Mouse (Mus musculus): ENCODE results near the gene Cul5. TPM values are rescaled to one million over a fixed set of nuclear protein-coding genes. Genes with fewer than 3 reads are reported as not detected.

The Cul5 gene
- 36.7 and 38.8 TPM in 2 replicates for polyA plus RNA-seq (2015; fragmentation: Nextera tagmentation; extraction: Ambion mirVana)

- WGBS: 58% methylated on average over 5 of the region's 5 CpGs
- no peak for ATAC-seq (ENCODE audit: low FRiP score, low read depth)
These were observed at the start of gene Cul5 for GRCm38 (mm10) chr9:53669680-53670219. TSS of gene Cul5 (minus strand) at chr9:53670014.

GRCm38 (mm10) chr9:53705992-53706696, 36.3 kb upstream of the Cul5 start, which contains the start of gene Rab39:
TSS of gene Rab39 (minus strand) at chr9:53706232.
- H3K9ac ChIP-seq: peak within 1 kb of the TSS; percentile 53
- H3K36me3 ChIP-seq: no peaks in the 10 kb centered on the region
- WGBS: 1% methylated on average over 45 of the region's 49 CpGs
- H3K4me2 ChIP-seq: peak within 1 kb of the TSS; percentile 75
- H3K4me3 ChIP-seq: peak within 1 kb of the TSS; percentile 67
- peak within 1 kb of the TSS; percentile 61 for H3K27ac ChIP-seq (replicated peaks)
- peaks cover 14% of the 10 kb centered on the region for H3K4me1 ChIP-seq (replicated peaks)
- 0 out of 2 replicates have a peak, but pooled peaks cover 3% of the 10 kb centered on the region for H3K27me3 ChIP-seq
- peak; percentile 97 for ATAC-seq (ENCODE audit: low FRiP score, low read depth)
- H3K9me3 ChIP-seq: no peaks in the 10 kb centered on the region

More at GRCm38 (mm10) chr9:53669680-53670219, at the start of gene Cul5:
- H3K9ac ChIP-seq: no peak within 1 kb of the TSS
- H3K4me1 ChIP-seq (replicated peaks): peaks cover 21% of the 10 kb centered on the region
- H3K36me3 ChIP-seq: no peaks in the 10 kb centered on the region
- H3K4me3 ChIP-seq: no peak within 1 kb of the TSS
- no peaks in the 10 kb centered on the region for H3K9me3 ChIP-seq
- no peak within 1 kb of the TSS for H3K4me2 ChIP-seq
- H3K27me3 ChIP-seq: no peaks in the 10 kb centered on the region
- no peak within 1 kb of the TSS for H3K27ac ChIP-seq (replicated peaks)

GRCm38 (mm10) chr9:53705491-53705991, 35.7 kb upstream of the Cul5 start:
- Histone ChIP-seq H3K9ac (peak overlapping the region; percentile 53), H3K27ac (replicated peaks) (peak overlapping the region; percentile 61), H3K4me2 (peak overlapping the region; percentile 75), H3K27me3 (0 out of 2 replicates have a peak, but pooled peaks cover 3% of the 10 kb centered on the region), H3K4me3 (peak overlapping the region; percentile 67), H3K36me3 (no peaks in the 10 kb centered on the region), H3K9me3 (no peaks in the 10 kb centered on the region), H3K4me1 (replicated peaks) (peaks cover 14% of the 10 kb centered on the region)
- under 1% methylated on average over 28 of the region's 28 CpGs for WGBS
- ATAC-seq (ENCODE audit: low FRiP score, low read depth): peak; percentile 42; the same call in 1 of the 2 replicates

GRCm38 (mm10) chr9:53702991-53703390, 33.2 kb upstream of the Cul5 start:
- no peak overlapping the region for H3K4me3 ChIP-seq
- H3K9me3 ChIP-seq: no peaks in the 10 kb centered on the region
- no peaks in the 10 kb centered on the region for H3K36me3 ChIP-seq
- H3K4me1 ChIP-seq (replicated peaks): peaks cover 14% of the 10 kb centered on the region
- H3K9ac ChIP-seq: no peak overlapping the region
- 0 out of 2 replicates have a peak, but pooled peaks cover 3% of the 10 kb centered on the region for H3K27me3 ChIP-seq
- no peak for ATAC-seq (ENCODE audit: low FRiP score, low read depth)
- no peak overlapping the region for H3K4me2 ChIP-seq
- no peak overlapping the region for H3K27ac ChIP-seq (replicated peaks)
- 89% methylated on average over 1 of the region's 1 CpGs for WGBS

GRCm38 (mm10) chr9:53700496-53700895, 30.7 kb upstream of the Cul5 start:
- WGBS: 85% methylated on average over 4 of the region's 4 CpGs
- no peak for ATAC-seq (ENCODE audit: low FRiP score, low read depth)
- Histone ChIP-seq H3K9me3 (no peaks in the 10 kb centered on the region), H3K4me2 (no peak overlapping the region), H3K27ac (replicated peaks) (no peak overlapping the region), H3K4me1 (replicated peaks) (peaks cover 6% of the 10 kb centered on the region; the same call in 1 of the 2 replicates), H3K27me3 (no peaks in the 10 kb centered on the region), H3K4me3 (no peak overlapping the region), H3K9ac (no peak overlapping the region), H3K36me3 (no peaks in the 10 kb centered on the region)

- ATAC-seq (ENCODE audit: low FRiP score, low read depth): no peak
- Histone ChIP-seq H3K4me1 (replicated peaks) (no peaks in the 10 kb centered on the region), H3K9ac (no peak overlapping the region), H3K27me3 (no peaks in the 10 kb centered on the region), H3K4me3 (no peak overlapping the region), H3K27ac (replicated peaks) (no peak overlapping the region), H3K4me2 (no peak overlapping the region), H3K9me3 (no peaks in the 10 kb centered on the region), H3K36me3 (no peaks in the 10 kb centered on the region)
- WGBS: 91% methylated on average over 5 of the region's 5 CpGs
These were observed 26.0 kb upstream of the Cul5 start for GRCm38 (mm10) chr9:53695846-53696245.

GRCm38 (mm10) chr9:53693718-53694117, 23.9 kb upstream of the Cul5 start:
- H3K27me3 ChIP-seq: no peaks in the 10 kb centered on the region
- H3K9me3 ChIP-seq: no peaks in the 10 kb centered on the region
- no peak overlapping the region for H3K9ac ChIP-seq
- H3K36me3 ChIP-seq: no peaks in the 10 kb centered on the region
- H3K4me1 ChIP-seq (replicated peaks): no peaks in the 10 kb centered on the region
- no peak overlapping the region for H3K27ac ChIP-seq (replicated peaks)
- H3K4me2 ChIP-seq: no peak overlapping the region
- 74% methylated on average over 1 of the region's 1 CpGs for WGBS
- ATAC-seq (ENCODE audit: low FRiP score, low read depth): no peak
- H3K4me3 ChIP-seq: no peak overlapping the region

- no peak overlapping the region for H3K9ac ChIP-seq
- H3K27me3 ChIP-seq: no peaks in the 10 kb centered on the region
- no peak overlapping the region for H3K4me3 ChIP-seq
- WGBS: 58% methylated on average over 7 of the region's 7 CpGs
- H3K9me3 ChIP-seq: no peaks in the 10 kb centered on the region
- no peak overlapping the region for H3K27ac ChIP-seq (replicated peaks)
- no peak for ATAC-seq (ENCODE audit: low FRiP score, low read depth)
- no peak overlapping the region for H3K4me2 ChIP-seq
- H3K36me3 ChIP-seq: no peaks in the 10 kb centered on the region
- no peaks in the 10 kb centered on the region for H3K4me1 ChIP-seq (replicated peaks)
These were observed 22.2 kb upstream of the Cul5 start for GRCm38 (mm10) chr9:53691745-53692670.

GRCm38 (mm10) chr9:53680851-53681250, 11.0 kb upstream of the Cul5 start:
- Histone ChIP-seq H3K4me2 (no peak overlapping the region), H3K27ac (replicated peaks) (no peak overlapping the region), H3K9me3 (no peaks in the 10 kb centered on the region), H3K9ac (no peak overlapping the region), H3K4me3 (no peak overlapping the region), H3K27me3 (no peaks in the 10 kb centered on the region), H3K4me1 (replicated peaks) (no peaks in the 10 kb centered on the region), H3K36me3 (no peaks in the 10 kb centered on the region)
- ATAC-seq (ENCODE audit: low FRiP score, low read depth): no peak
- 74% methylated on average over 1 of the region's 1 CpGs for WGBS

GRCm38 (mm10) chr9:53676921-53677320, 7.1 kb upstream of the Cul5 start:
- WGBS: 69% methylated on average over 4 of the region's 4 CpGs
- no peak overlapping the region for H3K4me2 ChIP-seq
- no peaks in the 10 kb centered on the region for H3K27me3 ChIP-seq
- H3K9me3 ChIP-seq: no peaks in the 10 kb centered on the region
- H3K4me3 ChIP-seq: no peak overlapping the region
- no peaks in the 10 kb centered on the region for H3K4me1 ChIP-seq (replicated peaks)
- H3K9ac ChIP-seq: no peak overlapping the region
- H3K36me3 ChIP-seq: no peaks in the 10 kb centered on the region
- ATAC-seq (ENCODE audit: low FRiP score, low read depth): no peak
- no peak overlapping the region for H3K27ac ChIP-seq (replicated peaks)

GRCm38 (mm10) chr9:53673571-53673970, 3.8 kb upstream of the Cul5 start:
- no peaks in the 10 kb centered on the region for H3K9me3 ChIP-seq
- no peak for ATAC-seq (ENCODE audit: low FRiP score, low read depth)
- H3K9ac ChIP-seq: no peak overlapping the region
- H3K4me3 ChIP-seq: no peak overlapping the region
- H3K27ac ChIP-seq (replicated peaks): no peak overlapping the region
- H3K4me1 ChIP-seq (replicated peaks): no peaks in the 10 kb centered on the region
- no peaks in the 10 kb centered on the region for H3K27me3 ChIP-seq
- no peaks in the 10 kb centered on the region for H3K36me3 ChIP-seq
- no peak overlapping the region for H3K4me2 ChIP-seq
- 15% methylated on average over 3 of the region's 3 CpGs for WGBS
